Mouse (Mus musculus): ENCODE measurements around the gene Adarb1. TPM values are rescaled to one million over a fixed set of nuclear protein-coding genes. Genes with fewer than 3 reads are reported as not detected.

Gene Adarb1
- polyA plus RNA-seq, 1 experiment from 2014 or later = 49.1 TPM

- Histone ChIP-seq H3K27me3 (ENCODE audit: insufficient read depth, low read length) (no peaks in the 10 kb centered on the region), H3K36me3 (ENCODE audit: insufficient read depth) (peaks cover 40% of the 10 kb centered on the region), H3K9me3 (ENCODE audit: low read depth, low read length) (no peaks in the 10 kb centered on the region), H3K9ac (no peak overlapping the region), H3K27ac (ENCODE audit: low read depth) (no peak overlapping the region), H3K4me1 (ENCODE audit: insufficient read depth) (no peaks in the 10 kb centered on the region), H3K4me2 (no peak overlapping the region), H3K4me3 (ENCODE audit: low read depth, low read length) (no peak overlapping the region)
- ATAC-seq (ENCODE audit: insufficient read depth) (no peak), DNase-seq (no peak)
- WGBS = 83% methylated on average over 12 of the region's 12 CpGs
- no peak for TF ChIP-seq CTCF (IDR thresholded peaks at IDR 0.05; ENCODE audit: low read depth)
Measured at GRCm38 (mm10) chr10:77294691-77295090, 123.4 kb downstream of the Adarb1 start.

GRCm38 (mm10) chr10:77290624-77291366 is 127.3 kb downstream of the Adarb1 start:
- H3K9ac ChIP-seq = no peak overlapping the region
- H3K4me2 ChIP-seq = no peak overlapping the region
- no peaks in the 10 kb centered on the region for H3K4me1 ChIP-seq (ENCODE audit: insufficient read depth)
- no peaks in the 10 kb centered on the region for H3K27me3 ChIP-seq (ENCODE audit: insufficient read depth, low read length)
- no peaks in the 10 kb centered on the region for H3K9me3 ChIP-seq (ENCODE audit: low read depth, low read length)
- 67% methylated on average over 17 of the region's 17 CpGs for WGBS
- no peak overlapping the region for H3K4me3 ChIP-seq (ENCODE audit: low read depth, low read length)
- DNase-seq = no peak
- ATAC-seq (ENCODE audit: insufficient read depth) = peak; percentile 31; the same call in 1 of the 2 replicates
- H3K36me3 ChIP-seq (ENCODE audit: insufficient read depth) = peaks cover 28% of the 10 kb centered on the region
- no peak for TF ChIP-seq CTCF (IDR thresholded peaks at IDR 0.05; ENCODE audit: low read depth)
- H3K27ac ChIP-seq (ENCODE audit: low read depth) = no peak overlapping the region

- H3K36me3 ChIP-seq (ENCODE audit: insufficient read depth) = peaks cover 16% of the 10 kb centered on the region; the same call in 1 of the 2 replicates
- no peak overlapping the region for H3K9ac ChIP-seq
- TF ChIP-seq CTCF (IDR thresholded peaks at IDR 0.05; ENCODE audit: low read depth) = no peak
- no peaks in the 10 kb centered on the region for H3K27me3 ChIP-seq (ENCODE audit: insufficient read depth, low read length)
- WGBS = 87% methylated on average over 8 of the region's 8 CpGs
- no peaks in the 10 kb centered on the region for H3K9me3 ChIP-seq (ENCODE audit: low read depth, low read length)
- H3K4me2 ChIP-seq = no peak overlapping the region
- ATAC-seq (ENCODE audit: insufficient read depth) = no peak
- H3K27ac ChIP-seq (ENCODE audit: low read depth) = no peak overlapping the region
- peaks cover 1% of the 10 kb centered on the region for H3K4me1 ChIP-seq (ENCODE audit: insufficient read depth)
- H3K4me3 ChIP-seq (ENCODE audit: low read depth, low read length) = no peak overlapping the region
- no peak for DNase-seq
Measured at GRCm38 (mm10) chr10:77289559-77289958, 128.5 kb downstream of the Adarb1 start.

- H3K27ac ChIP-seq (ENCODE audit: low read depth) = no peak overlapping the region
- no peak for ATAC-seq (ENCODE audit: insufficient read depth)
Measured at GRCm38 (mm10) chr10:77288639-77289195, 129.4 kb downstream of the Adarb1 start.

DNA sequence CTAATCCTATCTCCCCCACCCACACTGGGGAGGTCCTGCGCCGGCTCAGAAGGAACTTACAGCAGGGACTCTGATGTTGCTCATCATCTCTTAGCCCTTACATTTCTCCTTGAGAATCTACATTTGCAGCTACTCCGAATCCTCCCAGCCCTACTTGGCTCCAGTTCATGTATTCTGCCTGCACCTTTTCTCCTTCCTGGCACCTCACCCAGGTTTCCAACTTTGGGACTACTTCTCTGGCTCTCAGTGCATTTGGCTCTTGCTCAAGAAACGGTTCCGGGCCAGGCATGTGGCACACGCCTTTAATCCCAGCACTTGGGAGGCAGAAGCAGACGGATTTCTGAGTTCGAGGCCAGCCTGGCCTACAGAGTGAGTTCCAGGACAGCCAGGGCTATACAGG is 130.4 kb downstream of the Adarb1 start:
- WGBS = 86% methylated on average over 8 of the region's 8 CpGs
- no peaks in the 10 kb centered on the region for H3K9me3 ChIP-seq (ENCODE audit: low read depth, low read length)
- peaks cover 12% of the 10 kb centered on the region for H3K4me1 ChIP-seq (ENCODE audit: insufficient read depth)
- H3K9ac ChIP-seq = no peak overlapping the region
- H3K36me3 ChIP-seq (ENCODE audit: insufficient read depth) = no peaks in the 10 kb centered on the region
- ATAC-seq (ENCODE audit: insufficient read depth) = no peak
- no peak overlapping the region for H3K27ac ChIP-seq (ENCODE audit: low read depth)
- TF ChIP-seq CTCF (IDR thresholded peaks at IDR 0.05; ENCODE audit: low read depth) = no peak
- no peak overlapping the region for H3K4me3 ChIP-seq (ENCODE audit: low read depth, low read length)
- DNase-seq = peak; percentile 19
- no peak overlapping the region for H3K4me2 ChIP-seq
- no peaks in the 10 kb centered on the region for H3K27me3 ChIP-seq (ENCODE audit: insufficient read depth, low read length)

More at GRCm38 (mm10) chr10:77288639-77289195, 129.4 kb downstream of the Adarb1 start:
- Histone ChIP-seq H3K27me3 (ENCODE audit: insufficient read depth, low read length) (no peaks in the 10 kb centered on the region), H3K36me3 (ENCODE audit: insufficient read depth) (peaks cover 10% of the 10 kb centered on the region; the same call in 1 of the 2 replicates), H3K9me3 (ENCODE audit: low read depth, low read length) (no peaks in the 10 kb centered on the region), H3K9ac (no peak overlapping the region), H3K4me1 (ENCODE audit: insufficient read depth) (peaks cover 9% of the 10 kb centered on the region), H3K4me2 (no peak overlapping the region), H3K4me3 (ENCODE audit: low read depth, low read length) (no peak overlapping the region)
- DNase-seq = peak; percentile 18
- 29% methylated on average over 5 of the region's 5 CpGs for WGBS
- no peak for TF ChIP-seq CTCF (IDR thresholded peaks at IDR 0.05; ENCODE audit: low read depth)

- Histone ChIP-seq H3K27ac (ENCODE audit: low read depth) (peak overlapping the region; percentile 34; the same call in 1 of the 2 replicates), H3K9me3 (ENCODE audit: low read depth, low read length) (no peaks in the 10 kb centered on the region), H3K4me2 (no peak overlapping the region), H3K27me3 (ENCODE audit: insufficient read depth, low read length) (no peaks in the 10 kb centered on the region), H3K4me3 (ENCODE audit: low read depth, low read length) (no peak overlapping the region), H3K9ac (no peak overlapping the region), H3K36me3 (ENCODE audit: insufficient read depth) (no peaks in the 10 kb centered on the region), H3K4me1 (ENCODE audit: insufficient read depth) (peaks cover 12% of the 10 kb centered on the region)
- no peak for TF ChIP-seq CTCF (IDR thresholded peaks at IDR 0.05; ENCODE audit: low read depth)
- WGBS = 28% methylated on average over 6 of the region's 6 CpGs
- ATAC-seq (ENCODE audit: insufficient read depth) (peak; percentile 52), DNase-seq (peak; percentile 89)
Measured at GRCm38 (mm10) chr10:77284832-77285231, 133.2 kb downstream of the Adarb1 start.

GRCm38 (mm10) chr10:77282822-77283221 is 135.2 kb downstream of the Adarb1 start:
- Histone ChIP-seq H3K27ac (ENCODE audit: low read depth) (no peak overlapping the region), H3K4me2 (no peak overlapping the region), H3K4me1 (ENCODE audit: insufficient read depth) (peaks cover 12% of the 10 kb centered on the region), H3K27me3 (ENCODE audit: insufficient read depth, low read length) (no peaks in the 10 kb centered on the region), H3K9me3 (ENCODE audit: low read depth, low read length) (no peaks in the 10 kb centered on the region), H3K4me3 (ENCODE audit: low read depth, low read length) (no peak overlapping the region), H3K36me3 (ENCODE audit: insufficient read depth) (no peaks in the 10 kb centered on the region), H3K9ac (no peak overlapping the region)
- peak; percentile 98 for TF ChIP-seq CTCF (IDR thresholded peaks at IDR 0.05; ENCODE audit: low read depth)
- 21% methylated on average over 6 of the region's 6 CpGs for WGBS
- DNase-seq (peak; percentile 88), ATAC-seq (ENCODE audit: insufficient read depth) (no peak; the same call in 1 of the 2 replicates)

Measured in lung, embryonic 14.5 days (tissue).